19 mouse cellular contexts compared by ENCODE assay signal in the genomic region with DNA sequence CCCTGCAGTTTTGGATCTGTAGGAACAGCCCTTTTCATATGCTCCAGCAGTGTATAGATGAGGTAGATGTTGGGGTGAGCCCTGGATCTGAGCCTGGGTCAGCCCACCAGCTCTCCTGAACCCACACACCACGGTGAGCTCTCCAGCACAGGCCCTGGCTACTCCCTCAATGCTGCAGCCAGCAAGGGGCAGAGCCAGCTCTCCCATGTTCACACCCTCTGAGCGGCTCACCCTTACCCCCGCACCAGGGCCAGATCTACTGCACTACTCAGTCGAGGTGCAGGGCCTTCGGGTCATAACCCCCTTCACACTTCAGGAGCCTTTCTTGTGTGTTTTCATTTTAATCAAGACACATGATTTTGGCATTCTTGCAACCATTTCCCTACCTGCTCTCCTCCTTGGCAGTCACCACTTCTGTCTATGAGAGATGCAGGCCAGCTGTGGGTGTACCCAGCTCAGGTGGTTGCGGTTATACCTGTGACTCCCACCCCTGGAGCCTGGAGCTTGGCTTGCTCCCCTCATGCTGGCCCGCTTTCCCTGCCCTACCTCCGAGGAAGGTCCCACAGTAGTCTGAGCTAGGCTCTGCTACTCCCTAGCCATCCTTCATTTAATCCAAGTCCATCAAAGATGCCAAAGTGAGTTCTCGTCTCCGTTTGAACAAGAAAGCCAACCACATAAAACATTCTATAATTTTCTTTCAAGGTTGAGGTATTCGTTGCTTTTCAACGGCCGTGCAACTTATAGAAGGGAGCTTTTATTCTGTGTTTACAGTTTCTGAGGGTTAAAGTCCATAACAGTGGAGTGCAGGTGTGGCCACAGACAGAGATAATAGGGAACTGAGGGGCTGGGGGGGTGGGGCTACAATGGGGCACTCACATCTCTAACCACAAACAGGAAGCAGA. TPM values are rescaled to one million over a fixed set of nuclear protein-coding genes. Genes with fewer than 3 reads are reported as not detected.
DNase-seq lines count a peak whose midpoint lies in the region; ATAC-seq and TF ChIP-seq lines count a peak whose summit lies in the region.
"Had no signal": no experiment of that assay in that cellular context is flagged by ENCODE, and none has a peak within 500 bp of the region (broad histone marks: within the 10 kb centered on the region; RNA-seq: fewer than 3 reads in every experiment).

No protein-coding gene starts in this region.

- H3K36me3 ChIP-seq in kidney, embryonic 16.5 days (ENCODE audit: insufficient read depth, low read length) = no peaks in the 10 kb centered on the region
- no peaks in the 10 kb centered on the region for H3K36me3 ChIP-seq in intestine, postnatal 0 days (ENCODE audit: control insufficient read depth, insufficient read depth)
- no peaks in the 10 kb centered on the region for H3K36me3 ChIP-seq in stomach, postnatal 0 days (ENCODE audit: control insufficient read depth, insufficient read depth, low read length)
- H3K36me3 ChIP-seq: embryonic facial prominence, embryonic 13.5 days; heart, embryonic 13.5 days; limb, embryonic 15.5 days had no signal

- no peaks in the 10 kb centered on the region for H3K4me1 ChIP-seq in kidney, embryonic 16.5 days (ENCODE audit: insufficient read depth, low read length)
- no peaks in the 10 kb centered on the region for H3K4me1 ChIP-seq in intestine, postnatal 0 days (replicated peaks; ENCODE audit: control insufficient read depth, insufficient read depth, low read length)
- no peaks in the 10 kb centered on the region for H3K4me1 ChIP-seq in stomach, postnatal 0 days (replicated peaks; ENCODE audit: control insufficient read depth, insufficient read depth)
- H3K4me1 ChIP-seq: embryonic facial prominence, embryonic 13.5 days; heart, embryonic 13.5 days had no signal

- no peak overlapping the region for H3K4me2 ChIP-seq in kidney, embryonic 16.5 days (replicated peaks; ENCODE audit: low read depth, low read length)
- peak overlapping the region; percentile 49 for H3K4me2 ChIP-seq in intestine, postnatal 0 days (replicated peaks; ENCODE audit: low read depth)
- no peak overlapping the region for H3K4me2 ChIP-seq in stomach, postnatal 0 days (replicated peaks; ENCODE audit: low read depth)
- H3K4me2 ChIP-seq: embryonic facial prominence, embryonic 13.5 days; heart, embryonic 13.5 days; limb, embryonic 15.5 days had no signal

- H3K9ac ChIP-seq in kidney, embryonic 16.5 days (replicated peaks; ENCODE audit: low read length) = no peak overlapping the region
- H3K9ac ChIP-seq in intestine, postnatal 0 days (ENCODE audit: low read depth, low read length) = no peak overlapping the region
- no peak overlapping the region for H3K9ac ChIP-seq in stomach, postnatal 0 days (ENCODE audit: low read length)
- H3K9ac ChIP-seq: embryonic facial prominence, embryonic 13.5 days; heart, embryonic 13.5 days; limb, embryonic 15.5 days had no signal

- no peak for TF ChIP-seq CTCF in intestine, postnatal 0 days (IDR thresholded peaks at IDR 0.05; ENCODE audit: low read depth)
- no peak for TF ChIP-seq CTCF in stomach, postnatal 0 days (IDR thresholded peaks at IDR 0.05; ENCODE audit: low read depth)

- H3K4me3 ChIP-seq in kidney, embryonic 16.5 days (ENCODE audit: low read length) = no peak overlapping the region
- H3K4me3 ChIP-seq in intestine, postnatal 0 days (ENCODE audit: low read depth, low read length) = no peak overlapping the region
- no peak overlapping the region for H3K4me3 ChIP-seq in stomach, postnatal 0 days (ENCODE audit: low read depth, low read length)
- H3K4me3 ChIP-seq: embryonic facial prominence, embryonic 13.5 days; heart, embryonic 13.5 days; limb, embryonic 15.5 days had no signal

- 0 out of 2 replicates have a peak, but pooled peaks have one; percentile 27 for ATAC-seq in kidney, embryonic 16.5 days (ENCODE audit: low FRiP score, low TSS enrichment)
- ATAC-seq in intestine, postnatal 0 days = peak; percentile 88
- ATAC-seq in stomach, postnatal 0 days (ENCODE audit: low FRiP score, low TSS enrichment) = peak; percentile 75
- ATAC-seq in megakaryocyte progenitor cell, adult 5-6 weeks (replicated peaks; ENCODE audit: poor library complexity) = no peak
- ATAC-seq: forebrain, embryonic 14.5 days; hindbrain, embryonic 16.5 days had no signal

- TF ChIP-seq EP300 in stomach, postnatal 0 days (optimal IDR thresholded peaks at IDR 0.05) = no peak

- H3K27ac ChIP-seq in kidney, embryonic 16.5 days (ENCODE audit: low read length) = no peak overlapping the region
- peak overlapping the region; percentile 79 for H3K27ac ChIP-seq in intestine, postnatal 0 days (ENCODE audit: low read depth, low read length)
- H3K27ac ChIP-seq in stomach, postnatal 0 days (replicated peaks) = peak overlapping the region; percentile 30; the same call in 1 of the 2 replicates
- H3K27ac ChIP-seq: embryonic facial prominence, embryonic 13.5 days; heart, embryonic 13.5 days; limb, embryonic 15.5 days had no signal

- H3K9me3 ChIP-seq in kidney, embryonic 16.5 days (ENCODE audit: low read length) = peaks cover 3% of the 10 kb centered on the region; the same call in 1 of the 2 replicates
- H3K9me3 ChIP-seq in intestine, postnatal 0 days (ENCODE audit: control insufficient read depth) = no peaks in the 10 kb centered on the region
- no peaks in the 10 kb centered on the region for H3K9me3 ChIP-seq in stomach, postnatal 0 days (ENCODE audit: control insufficient read depth, low read length)
- H3K9me3 ChIP-seq: heart, embryonic 13.5 days; limb, embryonic 15.5 days had no signal

- no peak for DNase-seq in kidney, postnatal 4 days
- DNase-seq in thymus, postnatal 25 days = peak; percentile 42
- DNase-seq in thymus, postnatal 0 days (ENCODE audit: low spot score) = no peak
- peak; percentile 43 for DNase-seq in stomach, postnatal 0 days (ENCODE audit: low spot score)
- no peak for DNase-seq in cerebellum, adult 9-11 months
- DNase-seq: adrenal gland, adult 8-10 months; cerebellum, postnatal 14 days; heart, postnatal 36 days; kidney, adult 2 months; kidney, postnatal 14 days; midbrain, embryonic 14.5 days had no signal

- WGBS in kidney, embryonic 16.5 days = 85% methylated on average over 13 of the region's 13 CpGs
- WGBS in intestine, postnatal 0 days = 45% methylated on average over 13 of the region's 13 CpGs
- WGBS in stomach, postnatal 0 days = 66% methylated on average over 13 of the region's 13 CpGs

- H3K27me3 ChIP-seq in kidney, embryonic 16.5 days (ENCODE audit: insufficient read depth, low read length) = no peaks in the 10 kb centered on the region
- H3K27me3 ChIP-seq in intestine, postnatal 0 days (replicated peaks; ENCODE audit: control insufficient read depth, insufficient read depth, low read length) = no peaks in the 10 kb centered on the region
- no peaks in the 10 kb centered on the region for H3K27me3 ChIP-seq in stomach, postnatal 0 days (ENCODE audit: control insufficient read depth, insufficient read depth, low read length)
- H3K27me3 ChIP-seq: embryonic facial prominence, embryonic 13.5 days; heart, embryonic 13.5 days; limb, embryonic 15.5 days had no signal

RNA-seq across cellular contexts. Expression of gene Scml4, which starts 11.7 kb away (rescaled TPM):
- polyA plus RNA-seq in kidney, embryonic 16.5 days (2015; fragmentation: Nextera tagmentation; extraction: Ambion mirVana) = 1.7 and 1.8 TPM in 2 replicates
- polyA plus RNA-seq in thymus, postnatal 0 days (2015; fragmentation: Nextera tagmentation; extraction: Ambion mirVana) = 8.5 and 12.1 TPM in 2 replicates
- polyA plus RNA-seq in intestine, postnatal 0 days (2015; fragmentation: Nextera tagmentation; extraction: Ambion mirVana) = 13.0 and 13.7 TPM in 2 replicates
- polyA plus RNA-seq in stomach, postnatal 0 days (2015; fragmentation: Nextera tagmentation; extraction: Ambion mirVana) = 5.1 and 5.4 TPM in 2 replicates
- total RNA-seq in megakaryocyte progenitor cell, adult 5-6 weeks (2015) = 0.17 and 0.47 TPM in 2 replicates
- 0.33 and 0.95 TPM in 2 replicates for total RNA-seq in megakaryocyte progenitor cell, adult 5-6 weeks (2017)

Comparison
In these comparisons a context has a peak if more than half of its experiments do, and no peak if none do; other contexts are left out.
1. DNase-seq: peak in thymus, postnatal 25 days (single experiment) and stomach, postnatal 0 days (single experiment); none in kidney, postnatal 4 days (0 of 2), thymus, postnatal 0 days (single experiment) and cerebellum, adult 9-11 months (single experiment).